In the genomic region with DNA sequence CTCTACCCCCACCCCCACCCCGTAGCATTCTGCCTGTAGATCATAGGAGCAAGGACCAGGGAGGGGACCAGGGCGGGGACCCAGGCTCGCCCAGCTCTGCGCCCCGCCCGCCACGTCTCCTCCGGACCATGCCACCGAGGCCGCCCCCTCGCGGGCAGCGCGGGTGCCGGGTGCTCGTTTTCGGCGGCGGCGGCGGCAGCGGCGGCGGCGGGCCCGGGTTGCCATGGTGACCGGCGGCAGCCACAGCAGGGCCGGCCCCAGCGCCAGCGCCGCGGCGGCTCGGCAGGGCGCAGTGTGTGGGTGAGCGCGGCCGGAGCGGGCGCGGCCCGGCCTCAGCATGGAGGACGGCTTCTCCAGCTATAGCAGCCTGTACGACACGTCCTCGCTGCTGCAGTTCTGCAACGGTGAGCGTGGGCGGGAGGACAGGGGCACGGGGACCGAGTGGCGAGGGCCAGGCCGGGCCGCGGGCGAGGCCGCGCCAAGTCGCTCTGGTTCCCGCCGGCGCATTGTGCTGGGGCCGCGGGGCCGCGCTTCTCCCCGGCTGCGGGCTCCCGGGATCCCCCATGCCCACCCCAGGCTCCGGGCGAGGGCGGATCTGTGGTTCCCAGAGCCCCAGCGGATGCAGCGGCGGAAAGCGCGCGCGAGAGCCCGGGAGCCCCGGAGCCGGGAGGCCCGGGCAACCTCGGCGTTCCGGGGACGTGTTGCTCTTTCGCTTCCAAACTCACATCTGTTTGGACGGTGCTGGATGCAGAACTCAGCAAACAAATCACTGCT, we compare ENCODE assay signal across 8 mouse cellular contexts. TPM values are rescaled to one million over a fixed set of nuclear protein-coding genes. Genes with fewer than 3 reads are reported as not detected.
A peak's percentile ranks its signal among the peaks of the same experiment; 100 is the strongest.
DNase-seq lines count a peak whose midpoint lies in the region; ATAC-seq lines count a peak whose summit lies in the region.

No protein-coding gene starts in this region.

- no peaks in the 10 kb centered on the region for H3K36me3 ChIP-seq in intestine, embryonic 16.5 days (ENCODE audit: control insufficient read depth, insufficient read depth, low read length)

- DNase-seq in adrenal gland, adult 8-10 months: peak; percentile 86
- peak; percentile 88 for DNase-seq in embryo, embryonic 10.5 days (ENCODE audit: low spot score)
- DNase-seq in gastrocnemius, postnatal 4 days (ENCODE audit: low spot score in 2 of 2): peak; percentile 87 to 92
- DNase-seq in left cerebral cortex, postnatal 25 days (ENCODE audit: low spot score in 2 of 2): peak; percentile 87 to 90
- peak; percentile 77 for DNase-seq in mesoderm, embryonic 11.5 days (ENCODE audit: low read depth, low spot score)
- DNase-seq in right cerebral cortex, postnatal 4 days: peak; percentile 93

- peak overlapping the region; percentile 90 for H3K9ac ChIP-seq in intestine, embryonic 16.5 days (ENCODE audit: low read depth, low read length)

- peak; percentile 96 for ATAC-seq in intestine, embryonic 16.5 days
- ATAC-seq in monocyte, adult 5-6 weeks (replicated peaks; ENCODE audit: insufficient number of reproducible peaks, low FRiP score, low TSS enrichment, poor library complexity, severe bottlenecking): no peak

- H3K4me3 ChIP-seq in intestine, embryonic 16.5 days (ENCODE audit: low read length): peak overlapping the region; percentile 80

- no peaks in the 10 kb centered on the region for H3K9me3 ChIP-seq in intestine, embryonic 16.5 days (ENCODE audit: control insufficient read depth, low read length)

- intact Hi-C loops in left cerebral cortex, postnatal 25 days (cut with DNase I): loop anchor here (1.0 to 5.0 kb wide), 3 partner anchors 26 to 69 kb away; no protein-coding TSS in a partner anchor

- under 1% methylated on average over 75 of the region's 90 CpGs for WGBS in intestine, embryonic 16.5 days

- H3K27ac ChIP-seq in intestine, embryonic 16.5 days (ENCODE audit: low read length): peak overlapping the region; percentile 88

- peak overlapping the region; percentile 90 for H3K4me2 ChIP-seq in intestine, embryonic 16.5 days (ENCODE audit: low read depth, low read length)

- H3K27me3 ChIP-seq in intestine, embryonic 16.5 days (replicated peaks; ENCODE audit: control insufficient read depth, insufficient read depth, low read length): no peaks in the 10 kb centered on the region

- peaks cover 3% of the 10 kb centered on the region; the same call in 1 of the 2 replicates for H3K4me1 ChIP-seq in intestine, embryonic 16.5 days (ENCODE audit: control insufficient read depth, insufficient read depth, low read length)

RNA-seq across cellular contexts. Expression of gene Eml1, which starts 52.3 kb away (rescaled TPM):
- 10 to 100 TPM; 15.2 to 31.0 (median 22.8) TPM for total RNA-seq in adrenal gland, adult 8-10 months (2022)
- total RNA-seq in gastrocnemius, postnatal 4 days (2021): 100 to 1,000 TPM; 103 to 112 TPM
- polyA plus RNA-seq in intestine, embryonic 16.5 days (2015; fragmentation: Nextera tagmentation; extraction: Ambion mirVana): 63.7 and 67.4 TPM in 2 replicates
- 10 to 100 TPM; 66.0 to 69.3 TPM for total RNA-seq in left cerebral cortex, postnatal 25 days (2021)
- total RNA-seq in monocyte, adult 5-6 weeks (2017): not detected in 3 replicates

Comparison
In these comparisons a context has a peak if more than half of its experiments do, and no peak if none do; other contexts are left out.
1. RNA of gene Eml1, which starts 52.3 kb away (total RNA-seq): 103 to 112 TPM in gastrocnemius, postnatal 4 days, 66.0 to 69.3 TPM in left cerebral cortex, postnatal 25 days and 15.2 to 31.0 TPM in adrenal gland, adult 8-10 months; not detected in monocyte, adult 5-6 weeks; every median in the first group is over 10 times any median in the second.
2. Peak in every context shown above with its lines, with median percentiles within 50 percentile points of each other: DNase-seq.